Mouse (Mus musculus): ENCODE data around the gene Nln. TPM values are rescaled to one million over a fixed set of nuclear protein-coding genes. Genes with fewer than 3 reads are reported as not detected.
A peak's percentile ranks its signal among the peaks of the same experiment; 100 is the strongest.

The Nln gene
- polyA plus RNA-seq, 1 experiment, result 26.0 TPM

- no peaks in the 10 kb centered on the region for H3K4me1 ChIP-seq (ENCODE audit: control insufficient read depth, insufficient read depth, low read length)
- H3K27ac ChIP-seq (ENCODE audit: insufficient read depth, low read depth, low read length), result no peak overlapping the region
- no peak overlapping the region for H3K4me3 ChIP-seq (ENCODE audit: insufficient read depth, low read length)
- TF ChIP-seq CTCF (IDR thresholded peaks at IDR 0.05; ENCODE audit: low read depth, low read length) (no peak), POLR2A (IDR thresholded peaks at IDR 0.05; ENCODE audit: borderline replicate concordance, low read depth, low read length) (no peak)
These were observed 14.4 kb upstream of the Nln start for GRCm38 (mm10) chr13:104123662-104124381.

DNA sequence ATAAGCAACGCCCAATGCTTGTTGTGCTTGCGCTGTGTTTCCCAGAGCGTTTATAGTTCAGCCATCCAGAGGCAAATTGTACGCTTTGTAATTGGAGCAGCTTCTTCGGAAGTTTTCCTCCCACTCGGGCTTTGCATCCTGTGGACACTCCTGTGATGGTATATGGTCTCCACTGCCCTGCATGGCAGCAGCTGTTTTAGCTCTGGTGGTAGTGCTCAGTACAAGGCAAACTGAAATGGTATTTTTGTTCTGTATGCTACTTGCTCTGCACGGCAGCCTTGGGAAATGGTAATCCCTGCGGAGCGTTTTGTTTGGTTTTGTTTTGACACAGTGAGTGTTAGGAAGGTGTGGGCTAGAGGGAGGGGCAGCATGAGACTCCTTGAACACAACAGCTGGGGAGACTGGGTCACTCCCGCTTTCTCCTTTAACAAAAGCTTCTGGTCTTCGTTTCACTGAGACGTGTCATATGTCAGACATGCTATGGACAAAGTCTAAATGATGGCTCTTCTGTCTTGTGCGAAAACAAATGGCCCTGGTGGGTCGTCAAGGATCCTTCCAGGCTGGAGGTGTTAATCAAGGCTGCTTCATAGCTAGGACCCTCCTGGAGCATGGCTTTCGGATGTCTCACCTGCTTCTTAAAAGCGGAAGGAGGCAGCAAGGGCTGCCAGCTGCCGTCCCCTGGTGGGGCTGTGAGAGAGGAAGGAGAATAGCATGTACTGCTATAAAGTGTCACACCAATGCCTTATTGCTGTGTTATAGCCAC, 12.8 kb upstream of the Nln start:
- Histone ChIP-seq H3K4me3 (ENCODE audit: insufficient read depth, low read length) (no peak overlapping the region), H3K4me1 (ENCODE audit: control insufficient read depth, insufficient read depth, low read length) (no peaks in the 10 kb centered on the region), H3K27ac (ENCODE audit: insufficient read depth, low read depth, low read length) (no peak overlapping the region)
- TF ChIP-seq CTCF (IDR thresholded peaks at IDR 0.05; ENCODE audit: low read depth, low read length), result no peak
- no peak for TF ChIP-seq POLR2A (IDR thresholded peaks at IDR 0.05; ENCODE audit: borderline replicate concordance, low read depth, low read length)

GRCm38 (mm10) chr13:104114827-104115226, 5.4 kb upstream of the Nln start:
- no peak overlapping the region for H3K4me3 ChIP-seq (ENCODE audit: insufficient read depth, low read length)
- H3K27ac ChIP-seq (ENCODE audit: insufficient read depth, low read depth, low read length), result no peak overlapping the region
- peaks cover 3% of the 10 kb centered on the region; the same call in 1 of the 2 replicates for H3K4me1 ChIP-seq (ENCODE audit: control insufficient read depth, insufficient read depth, low read length)
- TF ChIP-seq CTCF (IDR thresholded peaks at IDR 0.05; ENCODE audit: low read depth, low read length), result no peak

GRCm38 (mm10) chr13:104113782-104114181, 4.4 kb upstream of the Nln start:
- H3K4me1 ChIP-seq (ENCODE audit: control insufficient read depth, insufficient read depth, low read length), result peaks cover 3% of the 10 kb centered on the region; the same call in 1 of the 2 replicates
- no peak overlapping the region for H3K4me3 ChIP-seq (ENCODE audit: insufficient read depth, low read length)
- TF ChIP-seq POLR2A (IDR thresholded peaks at IDR 0.05; ENCODE audit: borderline replicate concordance, low read depth, low read length) (no peak), CTCF (IDR thresholded peaks at IDR 0.05; ENCODE audit: low read depth, low read length) (no peak)
- no peak overlapping the region for H3K27ac ChIP-seq (ENCODE audit: insufficient read depth, low read depth, low read length)

DNA sequence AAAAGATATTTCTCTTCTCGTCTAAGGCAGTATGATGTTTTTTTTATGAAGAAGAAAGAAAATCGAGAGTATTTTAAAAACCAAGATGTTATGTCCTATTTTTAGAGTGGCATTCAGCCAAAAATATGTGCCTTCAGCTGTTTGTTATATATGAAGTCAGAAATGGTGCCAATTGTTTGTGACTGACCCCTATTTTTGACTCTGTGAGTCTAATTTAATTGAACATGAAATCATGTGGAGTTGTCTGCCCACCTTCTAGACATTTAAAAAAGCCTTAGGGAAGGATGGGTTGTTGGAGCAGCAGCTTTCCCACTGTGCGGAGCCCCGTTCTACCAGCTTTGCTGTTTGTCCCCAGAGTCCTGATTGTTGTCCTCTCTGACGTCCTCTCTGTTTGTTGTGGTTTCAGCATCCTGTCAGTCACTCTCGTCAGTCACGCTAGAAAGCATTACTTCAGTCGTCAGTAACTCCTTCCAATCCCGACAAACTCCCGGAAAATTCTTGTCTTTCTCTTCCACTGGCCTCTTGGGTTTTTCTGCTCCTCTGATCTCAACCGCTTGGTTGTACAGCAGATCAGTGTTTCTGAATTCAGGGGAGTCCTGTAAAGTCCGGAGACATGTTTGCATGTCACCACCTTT, 3.0 kb upstream of the Nln start:
- no peak overlapping the region for H3K27ac ChIP-seq (ENCODE audit: insufficient read depth, low read depth, low read length)
- TF ChIP-seq POLR2A (IDR thresholded peaks at IDR 0.05; ENCODE audit: borderline replicate concordance, low read depth, low read length) (no peak), CTCF (IDR thresholded peaks at IDR 0.05; ENCODE audit: low read depth, low read length) (no peak)
- peaks cover 3% of the 10 kb centered on the region; the same call in 1 of the 2 replicates for H3K4me1 ChIP-seq (ENCODE audit: control insufficient read depth, insufficient read depth, low read length)
- no peak overlapping the region for H3K4me3 ChIP-seq (ENCODE audit: insufficient read depth, low read length)

GRCm38 (mm10) chr13:104110526-104110925, 1.1 kb upstream of the Nln start:
- TF ChIP-seq POLR2A (IDR thresholded peaks at IDR 0.05; ENCODE audit: borderline replicate concordance, low read depth, low read length) (no peak), CTCF (IDR thresholded peaks at IDR 0.05; ENCODE audit: low read depth, low read length) (no peak)
- Histone ChIP-seq H3K27ac (ENCODE audit: insufficient read depth, low read depth, low read length) (no peak overlapping the region), H3K4me3 (ENCODE audit: insufficient read depth, low read length) (peak overlapping the region; percentile 98), H3K4me1 (ENCODE audit: control insufficient read depth, insufficient read depth, low read length) (peaks cover 3% of the 10 kb centered on the region; the same call in 1 of the 2 replicates)

DNA sequence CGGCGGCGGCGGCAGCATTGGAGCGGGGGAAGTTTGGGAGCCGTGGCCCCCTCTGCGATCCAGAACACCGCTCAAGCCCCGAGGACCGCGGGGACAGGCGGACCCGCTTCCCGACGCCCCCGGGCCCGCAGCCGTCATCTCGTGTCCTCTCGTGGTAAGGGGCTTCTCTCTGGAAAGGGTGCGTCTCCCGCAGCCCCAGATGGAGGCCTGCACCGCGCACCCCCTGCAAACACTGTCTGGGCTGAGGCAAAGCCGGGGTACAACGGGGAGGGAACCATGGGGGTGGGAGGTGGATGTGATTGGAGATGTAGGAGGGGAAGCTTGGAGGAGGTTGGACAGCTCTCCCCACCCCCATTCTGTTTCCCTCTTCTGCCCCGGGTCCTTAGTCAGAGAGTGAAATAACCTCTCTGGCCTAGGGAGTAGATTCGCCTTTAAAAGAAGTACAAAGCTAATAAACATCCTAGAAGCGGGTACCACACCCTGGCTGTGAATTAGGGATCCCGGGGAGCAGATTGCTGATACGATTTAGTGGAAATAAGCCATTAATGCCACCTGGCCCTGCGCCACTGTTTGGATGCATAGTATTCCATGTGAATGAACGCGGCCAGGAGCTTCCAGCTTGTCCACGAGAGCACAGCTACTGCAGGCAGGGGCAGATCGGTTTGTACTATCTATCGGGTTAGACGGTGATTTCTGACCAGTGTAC, 555 bp upstream of the Nln start:
- TF ChIP-seq POLR2A (IDR thresholded peaks at IDR 0.05; ENCODE audit: borderline replicate concordance, low read depth, low read length), result no peak
- no peak for TF ChIP-seq CTCF (IDR thresholded peaks at IDR 0.05; ENCODE audit: low read depth, low read length)
- H3K4me1 ChIP-seq (ENCODE audit: control insufficient read depth, insufficient read depth, low read length), result peaks cover 3% of the 10 kb centered on the region; the same call in 1 of the 2 replicates
- no peak overlapping the region for H3K27ac ChIP-seq (ENCODE audit: insufficient read depth, low read depth, low read length)

GRCm38 (mm10) chr13:104108651-104109287, 645 bp downstream of the Nln start:
- Histone ChIP-seq H3K4me3 (ENCODE audit: insufficient read depth, low read length) (peak overlapping the region; percentile 76), H3K4me1 (ENCODE audit: control insufficient read depth, insufficient read depth, low read length) (peaks cover 3% of the 10 kb centered on the region; the same call in 1 of the 2 replicates), H3K27ac (ENCODE audit: insufficient read depth, low read depth, low read length) (peak overlapping the region; percentile 27)
- TF ChIP-seq CTCF (IDR thresholded peaks at IDR 0.05; ENCODE audit: low read depth, low read length) (no peak), POLR2A (IDR thresholded peaks at IDR 0.05; ENCODE audit: borderline replicate concordance, low read depth, low read length) (no peak)

More for the DNA sequence above, 555 bp upstream of the Nln start:
- H3K4me3 ChIP-seq (ENCODE audit: insufficient read depth, low read length), result peak overlapping the region; percentile 98

All from bone marrow macrophage, adult 2 months (primary cell).